Mouse (Mus musculus) cerebellum, adult 2 months (tissue): ENCODE measurements around the gene Tspan4.

Source experiments
- CTCF ChIP-seq: fragments of 200-500 bp; IDR thresholded peaks from 2 replicates; pipeline ENCODE4 v1.5.1; 2011; ENCODE audit warnings: low read depth, mild to moderate bottlenecking, control low read depth, low read length, moderate library complexity, borderline replicate concordance; ENCODE audit not compliant: insufficient read depth
- POLR2A ChIP-seq: fragments of 200-500 bp; IDR thresholded peaks from 2 replicates; pipeline ENCODE4 v1.6.1; 2011; ENCODE audit warnings: low read length, control low read depth, borderline replicate concordance; ENCODE audit not compliant: insufficient read depth

GRCm38 (mm10) chr7:141497600-141497999 is 22.6 kb downstream of the Tspan4 start:
- TF ChIP-seq CTCF (no peak), POLR2A (no peak)
